Mouse (Mus musculus) heart, embryonic 14.5 days (tissue): ENCODE measurements at regions not wholly inside any gene's neighbourhood (a gene's known extent, or its start where the extent isn't known, plus 50 kb on each side); places are given as distances from the start of the nearest gene placed in this dataset.

ENCODE experiments used
- ATAC-seq: fragments of 200-750 bp; cut with Nextera tagmentation; 2 replicates; pipeline ENCODE4 v1.8.0; 2017; ENCODE audit warnings: low read depth, moderate TSS enrichment; ENCODE audit not compliant: insufficient number of reproducible peaks, insufficient read depth, low FRiP score
- H3K27ac ChIP-seq, 2 experiments: fragments of 200-500 bp in 1 of 2; fragments of 300-500 bp in 1 of 2; sonication (generic) in 1 of 2; replicated peaks in 1 of 2; 2 replicates each; pipeline ENCODE4 v1.5.1; 2012 to 2014; ENCODE audit warnings: low read depth in 2 of 2, low read length in 2 of 2, control low read depth in 1 of 2, mild to moderate bottlenecking in 1 of 2, mixed read lengths in 1 of 2; ENCODE audit not compliant: control insufficient read depth in 1 of 2, insufficient read depth in 1 of 2
- H3K27me3 ChIP-seq: fragments of 300-500 bp; sonication (generic); 2 replicates; pipeline ENCODE4 v1.6.1; 2014; ENCODE audit warnings: mild to moderate bottlenecking, low read length, control low read depth; ENCODE audit not compliant: control insufficient read depth, insufficient read depth
- H3K36me3 ChIP-seq: fragments of 300-500 bp; sonication (generic); 2 replicates; pipeline ENCODE4 v1.6.1; 2014; ENCODE audit warnings: mild to moderate bottlenecking, control low read depth, low read length, mixed read lengths; ENCODE audit not compliant: control insufficient read depth, insufficient read depth
- H3K4me1 ChIP-seq, 2 experiments: fragments of 200-500 bp in 1 of 2; fragments of 300-500 bp in 1 of 2; sonication (generic) in 1 of 2; 2 replicates each; pipeline ENCODE4 v1.6.1; 2012 to 2014; ENCODE audit warnings: low read length in 2 of 2, control low read depth in 1 of 2, mixed read lengths in 1 of 2; ENCODE audit not compliant: control insufficient read depth in 2 of 2, insufficient read depth in 2 of 2
- H3K4me2 ChIP-seq: fragments of 300-500 bp; sonication (generic); 2 replicates; pipeline ENCODE4 v1.6.1; 2014; ENCODE audit warnings: mild to moderate bottlenecking, low read length
- H3K4me3 ChIP-seq, 2 experiments: fragments of 200-500 bp in 1 of 2; fragments of 300-500 bp in 1 of 2; sonication (generic) in 1 of 2; 2 replicates each; pipeline ENCODE4 v1.5.1; 2012 to 2014; ENCODE audit warnings: low read length in 2 of 2, mild to moderate bottlenecking in 2 of 2, control low read depth in 1 of 2, low read depth in 1 of 2, moderate library complexity in 1 of 2; ENCODE audit not compliant: control insufficient read depth in 1 of 2, insufficient read depth in 1 of 2
- H3K9ac ChIP-seq: fragments of 300-500 bp; sonication (generic); 2 replicates; pipeline ENCODE4 v1.6.1; 2014; ENCODE audit warnings: mild to moderate bottlenecking, low read length
- H3K9me3 ChIP-seq: fragments of 300-500 bp; sonication (generic); 2 replicates; pipeline ENCODE4 v1.6.1; 2016; ENCODE audit warnings: low read length, control low read depth; ENCODE audit not compliant: control insufficient read depth
- WGBS: fragments of 180-500 bp; shearing (Covaris S2); extraction: QIAGEN DNeasy Blood & Tissue Kit; methylation state at CpG from one replicate; pipeline ENCODE4 v1.1.7; 2014; 5-methylcytosine and 5-hydroxymethylcytosine counted together

GRCm38 (mm10) chr1:94139445-94140062 is 87.2 kb upstream of the Pdcd1 start:
- Histone ChIP-seq H3K9ac (no peak overlapping the region), H3K36me3 (no peaks in the 10 kb centered on the region), H3K4me3 (no peak overlapping the region), H3K4me1 (no peaks in the 10 kb centered on the region), H3K27ac (no peak overlapping the region), H3K4me2 (no peak overlapping the region), H3K27me3 (no peaks in the 10 kb centered on the region), H3K9me3 (no peaks in the 10 kb centered on the region)
- 75% methylated on average over 5 of the region's 5 CpGs for WGBS
- ATAC-seq: no peak

GRCm38 (mm10) chr1:94136731-94137130 is 84.4 kb upstream of the Pdcd1 start:
- Histone ChIP-seq H3K4me2 (no peak overlapping the region), H3K4me3 (no peak overlapping the region), H3K9me3 (no peaks in the 10 kb centered on the region), H3K36me3 (no peaks in the 10 kb centered on the region), H3K9ac (no peak overlapping the region), H3K27me3 (no peaks in the 10 kb centered on the region), H3K27ac (no peak overlapping the region), H3K4me1 (no peaks in the 10 kb centered on the region)
- ATAC-seq: no peak
- WGBS: 84% methylated on average over 8 of the region's 8 CpGs
